Mouse (Mus musculus): ENCODE data around the gene Gpsm3. TPM values are rescaled to one million over a fixed set of nuclear protein-coding genes. Genes with fewer than 3 reads are reported as not detected.
"Not testable (repeated sequence)": the region's sequence is repeated elsewhere in the genome, so short reads cannot be mapped to it uniquely, and the experiment has no call there.

Gpsm3 gene
- 1 to 10 TPM in 1 of 4 experiments, under 1 TPM in 3; 0.53 to 1.8 (median 0.77) TPM for total RNA-seq (2022)

- DNase-seq (ENCODE audit: low spot score in 2 of 2) = peak; percentile 54 to 67
These were observed at the start of gene Gpsm3 for GRCm38 (mm10) chr17:34589681-34590101. Gene Gpsm3 (plus strand): TSS chr17:34589806.

GRCm38 (mm10) chr17:34543567-34543966 lies 46.0 kb upstream of the Gpsm3 start:
- not testable (repeated sequence) for DNase-seq (ENCODE audit: low spot score in 2 of 2)

- no peak for DNase-seq (ENCODE audit: low spot score in 2 of 2)
These were observed 42.8 kb upstream of the Gpsm3 start for GRCm38 (mm10) chr17:34546797-34547196.

GRCm38 (mm10) chr17:34547601-34548000 lies 42.0 kb upstream of the Gpsm3 start:
- DNase-seq (ENCODE audit: low spot score in 2 of 2) = no peak

GRCm38 (mm10) chr17:34549156-34549555 lies 40.5 kb upstream of the Gpsm3 start:
- no peak for DNase-seq (ENCODE audit: low spot score in 2 of 2)

GRCm38 (mm10) chr17:34549843-34550242 lies 39.8 kb upstream of the Gpsm3 start:
- no peak for DNase-seq (ENCODE audit: low spot score in 2 of 2)

- DNase-seq (ENCODE audit: low spot score in 2 of 2) = peak; percentile 52 to 56
These were observed 34.1 kb upstream of the Gpsm3 start for GRCm38 (mm10) chr17:34555483-34555882.

- DNase-seq (ENCODE audit: low spot score in 2 of 2) = no peak
These were observed 33.2 kb upstream of the Gpsm3 start for GRCm38 (mm10) chr17:34556406-34556805.

GRCm38 (mm10) chr17:34557411-34557810 lies 32.2 kb upstream of the Gpsm3 start:
- DNase-seq (ENCODE audit: low spot score in 2 of 2) = no peak

GRCm38 (mm10) chr17:34559116-34559515 lies 30.5 kb upstream of the Gpsm3 start:
- no peak for DNase-seq (ENCODE audit: low spot score in 2 of 2)

- DNase-seq (ENCODE audit: low spot score in 2 of 2) = no peak
These were observed 29.7 kb upstream of the Gpsm3 start for GRCm38 (mm10) chr17:34559895-34560294.

- no peak for DNase-seq (ENCODE audit: low spot score in 2 of 2)
These were observed 29.2 kb upstream of the Gpsm3 start for GRCm38 (mm10) chr17:34560438-34560837.

GRCm38 (mm10) chr17:34561200-34561599 lies 28.4 kb upstream of the Gpsm3 start:
- no peak for DNase-seq (ENCODE audit: low spot score in 2 of 2)

- DNase-seq (ENCODE audit: low spot score in 2 of 2) = no peak
These were observed 27.0 kb upstream of the Gpsm3 start for GRCm38 (mm10) chr17:34562595-34562994.

- DNase-seq (ENCODE audit: low spot score in 2 of 2) = no peak
These were observed 26.3 kb upstream of the Gpsm3 start for GRCm38 (mm10) chr17:34563354-34563753.

GRCm38 (mm10) chr17:34564003-34564421 lies 25.6 kb upstream of the Gpsm3 start, which contains the start of gene Notch4:
Gene Notch4 (plus strand): TSS chr17:34564268.
- DNase-seq (ENCODE audit: low spot score in 2 of 2) = no peak

- no peak for DNase-seq (ENCODE audit: low spot score in 2 of 2)
These were observed 24.8 kb upstream of the Gpsm3 start for GRCm38 (mm10) chr17:34564796-34565195.

GRCm38 (mm10) chr17:34567311-34567710 lies 22.3 kb upstream of the Gpsm3 start:
- DNase-seq (ENCODE audit: low spot score in 2 of 2) = no peak

GRCm38 (mm10) chr17:34568421-34568820 lies 21.2 kb upstream of the Gpsm3 start:
- DNase-seq (ENCODE audit: low spot score in 2 of 2) = no peak

GRCm38 (mm10) chr17:34569919-34570318 lies 19.7 kb upstream of the Gpsm3 start:
- no peak for DNase-seq (ENCODE audit: low spot score in 2 of 2)

- DNase-seq (ENCODE audit: low spot score in 2 of 2) = no peak
These were observed 17.7 kb upstream of the Gpsm3 start for GRCm38 (mm10) chr17:34571875-34572274.

- no peak for DNase-seq (ENCODE audit: low spot score in 2 of 2)
These were observed 17.2 kb upstream of the Gpsm3 start for GRCm38 (mm10) chr17:34572361-34572760.

GRCm38 (mm10) chr17:34576577-34576976 lies 13.0 kb upstream of the Gpsm3 start:
- no peak for DNase-seq (ENCODE audit: low spot score in 2 of 2)

- no peak for DNase-seq (ENCODE audit: low spot score in 2 of 2)
These were observed 11.5 kb upstream of the Gpsm3 start for GRCm38 (mm10) chr17:34578070-34578469.

All from gastrocnemius, adult 8-10 months (tissue).